Mouse (Mus musculus): ENCODE results near the gene Cars2. TPM values are rescaled to one million over a fixed set of nuclear protein-coding genes. Genes with fewer than 3 reads are reported as not detected.
"Not testable (repeated sequence)": the region's sequence is repeated elsewhere in the genome, so short reads cannot be mapped to it uniquely, and the experiment has no call there.

Gene Cars2
- polyA plus RNA-seq, 1 experiment from 2014 or later, result 24.5 TPM

DNA sequence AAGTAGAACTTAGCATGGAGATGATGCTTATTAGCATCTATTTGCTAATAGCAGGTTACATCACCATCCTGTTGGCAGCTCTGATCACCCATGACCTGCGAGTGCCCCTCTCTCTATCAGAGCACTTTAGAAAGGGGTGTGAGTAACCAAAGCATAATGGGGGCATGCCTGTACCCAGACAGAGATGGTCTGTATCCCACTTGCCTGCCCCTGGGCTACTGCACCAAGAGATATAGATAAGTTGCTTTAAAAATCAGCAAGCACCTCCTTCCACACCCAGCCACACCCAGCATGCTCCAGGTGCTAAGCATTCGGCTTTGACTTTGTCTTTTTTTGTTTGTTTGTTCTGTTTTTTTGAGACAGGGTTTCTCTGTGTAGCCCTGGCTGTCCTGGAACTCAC is 74.7 kb downstream of the Cars2 start:
- no peak for ATAC-seq (ENCODE audit: low read depth)
- H3K27ac ChIP-seq (ENCODE audit: low read length), result peak overlapping the region; percentile 89
- peaks cover 33% of the 10 kb centered on the region for H3K4me1 ChIP-seq (replicated peaks; ENCODE audit: control insufficient read depth, insufficient read depth, low read length)
- H3K9me3 ChIP-seq (ENCODE audit: control insufficient read depth, low read length), result no peaks in the 10 kb centered on the region
- no peaks in the 10 kb centered on the region for H3K36me3 ChIP-seq (ENCODE audit: control insufficient read depth, insufficient read depth, low read length)
- peak overlapping the region; percentile 94 for H3K4me2 ChIP-seq (ENCODE audit: low read depth, low read length)
- no peak overlapping the region for H3K4me3 ChIP-seq (ENCODE audit: low read length)
- WGBS, result 22% methylated on average over 2 of the region's 2 CpGs
- peaks cover 11% of the 10 kb centered on the region for H3K27me3 ChIP-seq (ENCODE audit: control insufficient read depth, insufficient read depth, low read depth, low read length)
- H3K9ac ChIP-seq (ENCODE audit: low read length), result no peak overlapping the region

DNA sequence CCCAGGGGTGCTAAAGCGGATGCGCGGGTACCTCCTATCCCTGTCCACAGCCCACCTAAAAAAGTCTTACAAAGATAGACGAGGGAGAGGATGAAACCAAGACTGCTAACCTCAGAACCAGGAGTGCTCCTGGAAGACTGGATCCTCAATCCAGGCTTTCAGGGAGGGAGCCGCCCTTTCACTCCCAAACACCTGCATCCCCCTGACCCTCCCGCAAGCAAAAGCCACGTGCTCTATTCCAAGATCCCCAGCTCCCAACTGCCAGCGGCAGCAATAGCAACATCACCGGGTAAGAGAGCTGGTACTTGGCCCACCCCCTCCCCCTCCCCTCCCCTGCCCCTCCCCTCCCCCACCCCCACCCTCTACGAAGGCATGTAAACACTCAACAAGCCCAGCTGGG is 75.2 kb downstream of the Cars2 start:
- Histone ChIP-seq H3K27ac (ENCODE audit: low read length) (no peak overlapping the region), H3K27me3 (ENCODE audit: control insufficient read depth, insufficient read depth, low read depth, low read length) (peaks cover 11% of the 10 kb centered on the region), H3K36me3 (ENCODE audit: control insufficient read depth, insufficient read depth, low read length) (no peaks in the 10 kb centered on the region), H3K4me1 (replicated peaks; ENCODE audit: control insufficient read depth, insufficient read depth, low read length) (peaks cover 33% of the 10 kb centered on the region), H3K4me2 (ENCODE audit: low read depth, low read length) (no peak overlapping the region; the same call in 1 of the 2 replicates), H3K4me3 (ENCODE audit: low read length) (no peak overlapping the region), H3K9ac (ENCODE audit: low read length) (peak overlapping the region; percentile 27; the same call in 1 of the 2 replicates), H3K9me3 (ENCODE audit: control insufficient read depth, low read length) (no peaks in the 10 kb centered on the region)
- ATAC-seq (ENCODE audit: low read depth), result no peak
- WGBS, result 15% methylated on average over 9 of the region's 10 CpGs

DNA sequence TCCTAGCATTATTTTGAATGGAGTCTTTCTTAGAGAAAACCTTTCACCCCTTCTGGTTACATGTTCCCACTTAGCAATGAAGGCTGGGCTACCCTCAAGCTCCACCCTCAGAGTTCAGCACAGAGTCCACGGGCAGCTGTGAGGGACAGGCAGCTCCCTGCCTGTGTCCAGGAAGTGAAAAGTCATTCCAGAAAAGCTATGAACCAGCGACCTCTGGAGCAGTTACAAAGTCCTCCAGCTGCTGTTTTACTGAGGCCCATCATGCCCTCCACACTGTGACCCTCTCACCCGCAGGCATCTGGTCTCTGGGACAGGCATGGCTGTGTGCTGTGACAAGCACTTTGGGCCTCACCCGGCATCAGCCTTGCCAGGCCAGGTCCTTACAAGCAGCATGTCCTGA is 77.5 kb downstream of the Cars2 start:
- Histone ChIP-seq H3K27me3 (ENCODE audit: control insufficient read depth, insufficient read depth, low read depth, low read length) (no peaks in the 10 kb centered on the region; the same call in none of the 2 replicates), H3K4me1 (replicated peaks; ENCODE audit: control insufficient read depth, insufficient read depth, low read length) (peaks cover 31% of the 10 kb centered on the region)
- 19% methylated on average over 4 of the region's 4 CpGs for WGBS

DNA sequence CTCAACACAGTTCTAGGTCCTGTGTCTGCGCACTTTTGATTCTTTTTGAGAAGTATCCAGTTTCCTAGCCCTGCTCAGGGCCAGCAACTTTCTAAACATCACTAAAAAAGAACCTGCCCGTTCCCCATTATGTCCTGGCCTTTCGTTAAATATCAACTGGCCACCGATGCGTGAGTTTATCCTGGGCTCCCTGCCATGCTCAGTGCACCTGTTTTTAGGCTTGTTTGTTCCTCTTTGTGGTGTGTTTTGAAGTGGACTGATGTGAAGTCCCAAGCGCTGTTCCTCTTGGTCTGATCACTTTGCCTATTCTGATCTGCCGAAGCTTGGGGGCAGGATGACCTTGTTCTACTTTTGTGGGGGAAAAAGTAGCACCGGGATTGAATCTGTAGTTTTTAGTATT is 79.3 kb downstream of the Cars2 start:
- no peaks in the 10 kb centered on the region for H3K9me3 ChIP-seq (ENCODE audit: control insufficient read depth, low read length)
- no peaks in the 10 kb centered on the region; the same call in none of the 2 replicates for H3K27me3 ChIP-seq (ENCODE audit: control insufficient read depth, insufficient read depth, low read depth, low read length)
- ATAC-seq (ENCODE audit: low read depth), result no peak
- 35% methylated on average over 8 of the region's 8 CpGs for WGBS
- peaks cover 22% of the 10 kb centered on the region for H3K4me1 ChIP-seq (replicated peaks; ENCODE audit: control insufficient read depth, insufficient read depth, low read length)
- H3K4me3 ChIP-seq (ENCODE audit: low read length), result no peak overlapping the region
- H3K9ac ChIP-seq (ENCODE audit: low read length), result no peak overlapping the region
- H3K36me3 ChIP-seq (ENCODE audit: control insufficient read depth, insufficient read depth, low read length), result no peaks in the 10 kb centered on the region
- H3K4me2 ChIP-seq (ENCODE audit: low read depth, low read length), result no peak overlapping the region
- H3K27ac ChIP-seq (ENCODE audit: low read length), result no peak overlapping the region

More for the DNA sequence above, 77.5 kb downstream of the Cars2 start:
- Histone ChIP-seq H3K9ac (ENCODE audit: low read length) (peak overlapping the region; percentile 11; the same call in 1 of the 2 replicates), H3K4me2 (ENCODE audit: low read depth, low read length) (no peak overlapping the region), H3K36me3 (ENCODE audit: control insufficient read depth, insufficient read depth, low read length) (no peaks in the 10 kb centered on the region), H3K27ac (ENCODE audit: low read length) (peak overlapping the region; percentile 56), H3K9me3 (ENCODE audit: control insufficient read depth, low read length) (no peaks in the 10 kb centered on the region), H3K4me3 (ENCODE audit: low read length) (no peak overlapping the region)
- peak; percentile 43 for ATAC-seq (ENCODE audit: low read depth)

DNA sequence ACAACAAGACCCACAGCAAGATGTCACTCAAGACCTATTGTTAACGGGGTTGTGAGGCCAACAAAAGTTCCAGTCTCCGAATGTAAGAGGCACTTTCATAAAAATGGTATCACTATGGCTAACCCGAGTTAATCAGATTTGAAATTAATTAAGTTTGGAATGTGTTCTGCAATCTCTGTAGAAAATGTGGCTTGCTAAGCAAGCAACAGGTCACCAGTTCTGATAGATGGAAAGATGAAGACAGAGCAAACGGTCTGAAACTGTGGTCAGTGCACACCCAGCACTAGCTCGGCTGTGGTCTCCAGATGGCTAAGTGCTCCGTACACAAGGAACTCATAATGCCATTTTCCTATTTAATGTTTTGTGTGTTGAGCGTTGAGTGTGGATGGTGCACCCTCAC is 79.9 kb downstream of the Cars2 start:
- H3K9ac ChIP-seq (ENCODE audit: low read length), result no peak overlapping the region
- no peak for ATAC-seq (ENCODE audit: low read depth)

DNA sequence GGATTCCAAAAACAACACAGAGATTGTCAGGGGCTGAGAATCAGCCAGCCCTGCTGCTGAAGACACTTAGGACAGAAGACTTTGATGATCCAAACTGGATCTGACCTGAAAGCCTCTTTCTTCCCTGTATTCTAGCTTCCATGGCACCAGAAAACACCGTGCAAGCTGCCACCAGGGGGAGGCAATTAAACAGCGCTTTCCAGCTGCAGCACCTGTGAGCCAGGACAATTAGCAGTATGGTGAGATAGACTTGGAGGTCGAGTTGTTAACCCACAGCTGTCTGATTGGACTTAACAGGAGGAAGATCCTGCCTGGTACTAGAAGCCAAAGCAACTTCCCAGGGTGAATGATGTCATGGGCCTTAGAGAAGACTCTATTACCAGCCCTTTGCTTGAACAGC is 81.5 kb downstream of the Cars2 start:
- WGBS, result 9% methylated on average over 3 of the region's 3 CpGs
- no peak overlapping the region for H3K27ac ChIP-seq (ENCODE audit: low read length)
- no peaks in the 10 kb centered on the region for H3K9me3 ChIP-seq (ENCODE audit: control insufficient read depth, low read length)
- no peak overlapping the region for H3K4me2 ChIP-seq (ENCODE audit: low read depth, low read length)
- H3K36me3 ChIP-seq (ENCODE audit: control insufficient read depth, insufficient read depth, low read length), result no peaks in the 10 kb centered on the region
- no peak overlapping the region for H3K9ac ChIP-seq (ENCODE audit: low read length)
- ATAC-seq (ENCODE audit: low read depth), result no peak
- no peaks in the 10 kb centered on the region for H3K27me3 ChIP-seq (ENCODE audit: control insufficient read depth, insufficient read depth, low read depth, low read length)
- peaks cover 12% of the 10 kb centered on the region for H3K4me1 ChIP-seq (replicated peaks; ENCODE audit: control insufficient read depth, insufficient read depth, low read length)
- H3K4me3 ChIP-seq (ENCODE audit: low read length), result no peak overlapping the region

More for the DNA sequence above, 79.9 kb downstream of the Cars2 start:
- H3K36me3 ChIP-seq (ENCODE audit: control insufficient read depth, insufficient read depth, low read length), result no peaks in the 10 kb centered on the region
- no peak overlapping the region for H3K4me3 ChIP-seq (ENCODE audit: low read length)
- 67% methylated on average over 7 of the region's 7 CpGs for WGBS
- H3K4me2 ChIP-seq (ENCODE audit: low read depth, low read length), result no peak overlapping the region
- H3K27ac ChIP-seq (ENCODE audit: low read length), result no peak overlapping the region
- H3K27me3 ChIP-seq (ENCODE audit: control insufficient read depth, insufficient read depth, low read depth, low read length), result no peaks in the 10 kb centered on the region; the same call in none of the 2 replicates
- H3K9me3 ChIP-seq (ENCODE audit: control insufficient read depth, low read length), result no peaks in the 10 kb centered on the region
- peaks cover 18% of the 10 kb centered on the region for H3K4me1 ChIP-seq (replicated peaks; ENCODE audit: control insufficient read depth, insufficient read depth, low read length)

DNA sequence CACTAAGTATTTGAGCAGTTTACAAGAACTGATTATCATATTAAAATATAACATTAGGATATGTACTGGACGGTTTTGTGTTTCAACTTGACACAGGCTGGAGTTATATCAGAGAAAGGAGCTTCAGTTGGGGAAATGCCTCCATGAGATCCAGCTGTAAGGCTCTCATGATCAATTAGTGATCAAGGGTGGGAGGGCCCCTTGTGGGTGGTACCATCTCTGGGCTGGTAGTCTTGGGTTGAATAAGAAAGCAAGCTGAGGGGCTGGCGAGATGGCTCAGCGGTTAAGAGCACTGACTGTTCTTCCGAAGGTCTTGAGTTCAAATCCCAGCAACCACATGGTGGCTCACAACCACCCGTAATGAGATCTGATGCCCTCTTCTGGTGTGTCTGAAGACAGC is 84.1 kb downstream of the Cars2 start:
- 89% methylated on average over 4 of the region's 5 CpGs for WGBS
- not testable (repeated sequence) for ATAC-seq (ENCODE audit: low read depth); H3K27me3 ChIP-seq (ENCODE audit: control insufficient read depth, insufficient read depth, low read depth, low read length); H3K4me1 ChIP-seq (replicated peaks; ENCODE audit: control insufficient read depth, insufficient read depth, low read length); H3K9ac ChIP-seq (ENCODE audit: low read length); H3K36me3 ChIP-seq (ENCODE audit: control insufficient read depth, insufficient read depth, low read length); H3K4me3 ChIP-seq (ENCODE audit: low read length); H3K9me3 ChIP-seq (ENCODE audit: control insufficient read depth, low read length); H3K4me2 ChIP-seq (ENCODE audit: low read depth, low read length); H3K27ac ChIP-seq (ENCODE audit: low read length)

DNA sequence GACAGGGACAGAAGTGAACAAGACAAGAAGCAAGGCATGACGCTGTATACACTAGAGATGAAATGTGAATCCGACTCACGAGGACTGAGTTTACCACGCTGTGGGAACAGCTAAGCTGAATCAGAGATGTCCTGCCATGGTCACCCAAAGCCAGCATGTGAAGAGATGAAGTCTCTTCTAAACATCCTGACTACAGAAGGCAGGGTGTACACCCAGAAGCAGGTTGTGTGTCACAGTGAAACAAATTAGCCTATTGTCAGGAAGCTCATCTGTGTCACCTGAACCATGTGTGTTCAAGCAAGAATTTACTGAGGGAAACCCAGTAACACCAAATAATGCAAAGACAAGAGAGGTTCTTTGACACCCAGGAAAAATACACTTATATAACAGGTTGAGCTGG is 85.0 kb downstream of the Cars2 start:
- Histone ChIP-seq H3K27me3 (ENCODE audit: control insufficient read depth, insufficient read depth, low read depth, low read length) (no peaks in the 10 kb centered on the region), H3K27ac (ENCODE audit: low read length) (no peak overlapping the region), H3K9ac (ENCODE audit: low read length) (no peak overlapping the region), H3K4me1 (replicated peaks; ENCODE audit: control insufficient read depth, insufficient read depth, low read length) (peaks cover 8% of the 10 kb centered on the region), H3K4me3 (ENCODE audit: low read length) (no peak overlapping the region), H3K36me3 (ENCODE audit: control insufficient read depth, insufficient read depth, low read length) (no peaks in the 10 kb centered on the region), H3K4me2 (ENCODE audit: low read depth, low read length) (no peak overlapping the region), H3K9me3 (ENCODE audit: control insufficient read depth, low read length) (no peaks in the 10 kb centered on the region)
- 73% methylated on average over 4 of the region's 4 CpGs for whole genome bisulfite sequencing
- ATAC-seq (ENCODE audit: low read depth), result no peak

DNA sequence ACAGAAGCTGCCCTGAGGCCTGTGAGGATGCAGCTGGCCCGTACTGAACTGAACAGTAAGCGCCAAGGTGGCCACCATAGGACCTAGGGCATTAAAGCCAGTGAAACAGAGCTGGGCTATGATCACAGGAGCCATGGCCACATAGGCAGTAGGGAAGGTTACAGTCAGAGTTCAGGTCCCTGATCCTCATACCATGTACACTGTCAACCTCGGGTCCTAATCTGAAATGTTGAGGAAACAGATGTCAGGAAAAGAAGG is 85.9 kb downstream of the Cars2 start:
- H3K27me3 ChIP-seq (ENCODE audit: control insufficient read depth, insufficient read depth, low read depth, low read length), result no peaks in the 10 kb centered on the region
- H3K36me3 ChIP-seq (ENCODE audit: control insufficient read depth, insufficient read depth, low read length), result no peaks in the 10 kb centered on the region
- H3K27ac ChIP-seq (ENCODE audit: low read length), result no peak overlapping the region
- no peak overlapping the region for H3K4me2 ChIP-seq (ENCODE audit: low read depth, low read length)
- no peak overlapping the region for H3K9ac ChIP-seq (ENCODE audit: low read length)
- peaks cover 8% of the 10 kb centered on the region for H3K4me1 ChIP-seq (replicated peaks; ENCODE audit: control insufficient read depth, insufficient read depth, low read length)
- no peaks in the 10 kb centered on the region for H3K9me3 ChIP-seq (ENCODE audit: control insufficient read depth, low read length)
- no peak overlapping the region for H3K4me3 ChIP-seq (ENCODE audit: low read length)
- ATAC-seq (ENCODE audit: low read depth), result no peak
- 66% methylated on average over 3 of the region's 3 CpGs for WGBS
